Mouse (Mus musculus): ENCODE data around the gene 1700029H14Rik.

Gene 1700029H14Rik

DNA sequence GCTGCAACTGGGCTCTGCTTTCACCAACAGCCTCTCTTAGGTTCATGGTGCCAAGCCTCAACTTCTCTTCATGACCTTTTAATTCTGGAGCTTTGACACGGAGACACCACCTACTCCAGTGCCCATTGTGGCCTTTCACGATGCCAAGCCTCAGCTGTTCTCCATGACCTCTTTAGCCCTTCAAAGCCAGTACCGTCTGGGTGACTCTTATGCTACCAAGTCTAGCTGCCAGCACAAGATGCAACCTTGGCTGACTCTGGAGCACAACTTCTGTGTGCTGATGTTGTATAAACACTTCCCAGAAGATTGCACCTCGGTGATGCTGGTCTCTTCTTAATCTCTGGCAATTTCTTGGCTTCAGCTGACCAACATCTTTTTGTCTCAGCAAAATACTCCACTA lies 15.8 kb downstream of the 1700029H14Rik start:
- no peak for DNase-seq (ENCODE audit: low read depth, low spot score)

DNA sequence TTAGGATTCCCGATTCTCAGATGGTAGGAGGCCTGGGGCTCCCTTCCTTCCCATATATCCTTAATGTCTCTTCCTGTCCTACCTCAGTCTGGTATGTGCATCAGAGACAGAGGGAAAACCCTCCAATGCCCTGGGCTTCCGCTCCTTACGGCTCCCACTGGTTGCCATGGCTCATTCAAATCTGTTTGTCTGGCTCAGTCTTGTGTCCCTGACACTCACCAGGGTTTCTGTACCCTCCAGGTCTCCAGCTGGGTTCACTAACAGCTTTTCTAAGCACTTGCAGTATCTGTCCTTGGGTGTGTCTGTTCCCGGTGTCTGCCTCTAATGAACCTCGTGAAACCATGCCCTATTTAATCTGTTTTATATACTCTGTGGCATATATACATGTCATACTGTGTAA lies 20.7 kb downstream of the 1700029H14Rik start:
- no peak for DNase-seq (ENCODE audit: low read depth, low spot score)

DNA sequence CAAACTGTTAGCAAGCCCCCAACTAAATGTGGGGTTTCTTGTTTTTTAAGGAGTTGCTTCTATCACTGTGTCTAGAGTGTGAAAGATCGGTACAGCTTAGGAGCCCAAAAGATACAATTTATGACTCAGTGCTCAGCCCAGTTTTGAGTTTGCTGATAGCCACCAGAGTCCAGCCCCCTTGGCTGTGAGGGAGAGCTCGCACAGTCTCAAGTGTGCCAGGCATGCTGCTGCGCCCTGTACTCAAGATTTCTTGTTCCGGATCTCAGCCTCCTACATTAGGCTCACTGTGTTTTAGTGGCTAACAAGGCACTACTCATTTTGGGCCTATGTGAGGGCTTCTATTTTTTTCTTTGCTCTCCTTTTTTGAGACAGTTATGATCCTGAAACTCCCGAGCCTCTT lies 22.1 kb downstream of the 1700029H14Rik start:
- no peak for DNase-seq (ENCODE audit: low read depth, low spot score)

DNA sequence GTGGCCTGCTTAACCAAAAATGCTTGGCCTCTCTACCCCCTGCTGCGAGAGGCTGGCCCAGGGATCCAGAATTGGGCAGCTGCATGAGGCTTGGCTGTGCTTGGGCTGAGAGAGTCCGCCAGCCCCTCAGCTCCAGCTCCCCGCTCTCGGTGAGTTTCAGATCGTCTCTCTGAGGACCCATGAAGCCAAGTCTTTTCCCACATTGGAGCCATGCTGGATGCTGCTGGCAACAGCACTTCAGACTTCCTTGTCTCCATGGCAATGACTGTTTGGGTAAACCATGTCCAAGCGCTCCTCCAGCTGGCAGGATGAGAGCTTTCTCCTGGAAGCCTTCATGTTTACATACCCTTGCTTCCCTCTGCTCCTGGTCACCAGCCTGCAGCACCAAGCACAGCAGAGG lies 23.4 kb downstream of the 1700029H14Rik start:
- no peak for DNase-seq (ENCODE audit: low read depth, low spot score)

DNA sequence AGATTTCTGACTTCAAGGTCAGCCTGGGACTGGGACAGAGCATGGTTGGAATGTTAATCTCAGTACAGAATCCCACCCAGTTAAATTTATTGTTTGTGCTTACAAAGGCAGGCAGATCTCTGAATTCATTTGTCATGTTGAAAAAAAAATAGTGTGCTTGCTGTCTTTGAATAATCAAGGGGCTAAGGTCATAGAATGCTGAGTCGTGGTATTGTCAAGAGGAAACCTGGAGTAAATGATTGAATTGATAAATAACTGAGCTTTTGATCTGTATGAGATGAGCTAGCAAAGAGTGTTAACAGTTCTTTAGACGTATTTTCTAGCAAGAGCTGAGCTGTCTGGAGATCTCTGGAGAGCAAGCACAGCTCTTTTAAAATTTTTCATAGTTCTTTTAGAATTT lies 25.2 kb downstream of the 1700029H14Rik start:
- DNase-seq (ENCODE audit: low read depth, low spot score): no peak

DNA sequence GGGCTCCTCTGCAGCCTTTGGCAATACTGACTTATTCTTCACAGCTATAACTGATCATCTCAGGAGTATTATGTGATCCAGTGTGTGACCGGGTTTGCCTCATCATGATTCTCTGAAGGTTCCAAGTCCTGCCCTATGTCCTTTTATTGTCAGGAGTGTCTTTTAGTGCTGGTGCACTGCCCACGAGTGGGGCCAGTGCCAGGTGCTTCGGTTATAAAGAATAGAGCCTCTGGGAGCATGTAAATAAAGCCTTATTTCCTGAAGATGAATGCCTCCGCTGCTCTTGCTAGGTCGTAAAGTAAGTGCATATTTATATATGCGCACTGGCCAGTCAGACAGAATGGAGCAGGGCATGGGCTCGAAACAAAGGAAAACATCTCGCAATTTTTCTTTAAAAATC lies 29.1 kb downstream of the 1700029H14Rik start:
- DNase-seq (ENCODE audit: low read depth, low spot score): no peak

DNA sequence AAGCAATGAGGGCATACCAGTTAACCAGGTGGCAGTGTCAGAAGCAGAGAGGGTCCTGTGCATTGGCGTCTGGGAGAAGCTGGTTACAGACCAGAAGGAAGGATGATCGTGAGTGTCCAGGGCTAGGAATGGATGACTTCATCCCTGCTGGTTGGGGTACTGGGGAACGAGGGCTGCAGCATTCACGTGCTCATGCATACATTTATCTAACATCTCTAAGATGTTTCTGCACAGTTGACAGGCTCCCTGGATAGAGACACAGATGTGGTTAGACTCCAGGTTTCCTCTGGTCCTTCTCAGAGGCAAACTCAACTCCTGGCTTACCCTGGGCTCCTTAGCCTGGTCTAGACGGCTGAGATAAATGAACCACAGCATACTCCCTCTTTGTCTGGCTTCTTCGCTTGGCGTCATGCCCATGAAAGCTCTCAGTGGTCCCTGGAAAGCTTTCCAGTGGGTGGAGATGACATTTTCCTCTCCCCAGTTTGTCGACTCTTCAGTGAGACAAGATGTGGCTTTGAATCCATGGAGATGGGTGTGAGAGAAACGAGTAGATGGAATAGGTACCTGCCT lies 30.6 kb downstream of the 1700029H14Rik start:
- no peak for DNase-seq (ENCODE audit: low read depth, low spot score)

DNA sequence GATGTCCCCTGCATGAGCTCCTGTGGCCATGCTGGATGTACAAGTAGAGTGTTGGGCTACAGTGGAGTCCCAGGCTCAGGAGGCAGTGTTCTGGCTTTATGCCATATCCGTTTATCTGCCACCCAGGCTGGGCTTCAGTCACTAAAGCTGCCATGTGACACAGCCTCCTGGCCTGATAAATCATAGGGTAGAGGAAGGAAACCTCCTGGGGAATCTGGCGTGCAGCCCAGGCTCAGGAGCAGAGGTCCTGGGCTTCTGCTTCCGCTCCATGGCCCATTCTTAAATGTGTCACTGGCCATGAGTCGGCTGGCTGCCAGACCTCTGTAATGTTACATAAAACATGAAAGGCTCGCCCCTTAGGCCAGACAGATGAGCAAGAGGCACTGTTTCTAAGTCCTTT lies 31.3 kb downstream of the 1700029H14Rik start:
- DNase-seq (ENCODE audit: low read depth, low spot score): no peak

DNA sequence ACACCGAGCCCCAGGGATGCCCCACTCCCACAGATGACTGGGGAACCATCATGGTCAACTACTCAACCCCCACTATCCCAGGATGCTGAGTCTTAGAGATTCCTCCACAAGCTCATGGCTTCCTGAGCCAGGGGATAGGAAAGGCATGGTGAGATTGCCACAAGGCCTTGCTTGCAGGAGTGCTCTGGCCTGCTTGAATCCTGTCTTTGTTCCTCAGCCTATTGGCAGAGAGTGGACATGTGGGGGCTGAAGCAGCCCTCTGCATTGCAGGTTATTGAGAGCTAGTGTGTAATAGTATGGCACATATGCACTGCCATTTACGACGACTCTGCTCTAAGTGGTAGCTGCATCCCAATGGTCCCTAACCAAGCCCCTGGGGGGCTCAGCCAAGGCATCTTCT lies 31.9 kb downstream of the 1700029H14Rik start:
- no peak for DNase-seq (ENCODE audit: low read depth, low spot score)

DNA sequence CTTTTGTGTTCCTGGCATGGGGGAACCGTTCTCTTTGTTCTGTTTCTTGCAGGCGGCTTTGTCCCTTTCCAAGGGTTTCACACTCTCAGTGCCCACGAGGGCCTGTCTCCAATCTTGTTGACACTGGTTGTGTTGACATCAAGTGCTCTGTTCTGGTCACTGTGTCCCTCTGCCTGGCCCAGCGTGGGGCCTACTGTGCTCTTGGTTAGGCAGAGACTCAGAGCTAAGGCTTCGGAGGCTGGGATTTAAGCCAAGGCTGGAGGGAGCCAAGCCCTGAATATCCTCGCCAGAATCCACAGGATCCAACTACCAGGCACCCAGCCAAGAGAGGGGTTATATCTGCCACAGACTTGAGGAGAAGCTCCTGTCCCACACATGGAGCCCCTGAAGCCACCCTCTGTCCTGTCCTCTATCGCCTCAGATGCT lies 32.4 kb downstream of the 1700029H14Rik start:
- DNase-seq (ENCODE audit: low read depth, low spot score): no peak

DNA sequence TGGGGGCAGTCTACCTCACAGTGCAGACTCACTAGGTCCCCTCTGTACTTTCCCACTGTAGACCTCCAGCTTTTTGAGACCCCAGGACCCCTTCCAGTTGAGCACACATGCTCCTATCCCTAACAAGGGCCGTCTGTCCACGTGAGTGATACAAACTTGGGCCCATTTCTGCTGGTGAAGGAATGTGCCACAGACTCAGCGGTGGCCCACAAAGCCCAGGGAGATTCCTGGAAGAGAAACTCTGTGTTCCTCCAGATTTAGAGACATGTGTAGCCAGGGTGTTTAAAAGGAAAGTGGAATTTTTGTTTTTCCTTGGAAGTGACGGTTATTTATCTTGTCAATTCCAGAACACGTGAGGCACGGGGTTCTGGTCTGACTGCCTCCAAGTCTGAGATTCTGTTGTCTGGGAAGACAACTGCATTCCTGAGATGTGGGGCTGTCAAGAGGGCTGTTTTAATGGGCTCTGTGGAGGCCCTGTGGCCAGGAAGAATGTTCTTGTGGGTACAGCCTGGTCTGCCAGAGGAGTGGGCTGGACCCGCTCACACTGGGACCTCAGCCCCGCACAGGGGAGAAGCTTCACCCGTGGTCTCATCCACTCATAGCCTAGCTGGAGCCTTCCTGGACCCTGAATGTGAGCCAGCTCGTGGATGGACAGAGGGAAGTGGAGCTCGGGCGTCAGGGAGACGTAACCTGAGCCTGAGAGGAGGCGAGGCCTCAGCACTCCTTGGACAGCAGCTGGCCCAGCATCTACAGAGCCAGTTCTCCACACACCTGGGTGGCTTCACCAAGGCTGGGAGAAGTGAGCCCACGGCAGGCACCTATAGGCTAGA lies 33.0 kb downstream of the 1700029H14Rik start:
- DNase-seq (ENCODE audit: low read depth, low spot score): no peak

DNA sequence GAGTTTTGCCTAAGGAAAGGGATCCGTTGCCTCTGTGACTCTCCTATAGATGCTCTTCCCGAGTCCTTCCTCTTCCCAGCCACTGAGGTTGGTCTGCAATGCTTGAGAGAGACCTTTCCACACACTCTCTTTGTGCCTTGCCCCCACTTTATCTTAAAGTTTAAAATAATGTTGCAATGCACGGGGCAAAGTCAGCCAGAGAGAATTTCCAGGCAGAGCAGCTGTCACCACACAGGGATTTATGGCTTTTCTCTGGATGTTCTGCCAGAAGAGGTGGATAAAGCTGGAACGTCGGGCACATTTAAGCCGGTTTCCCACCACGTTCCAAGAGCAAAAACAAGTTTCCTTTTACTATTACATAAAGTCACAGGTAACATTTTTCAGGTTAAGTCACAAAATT lies 40.9 kb downstream of the 1700029H14Rik start:
- DNase-seq (ENCODE audit: low read depth, low spot score): no peak

DNA sequence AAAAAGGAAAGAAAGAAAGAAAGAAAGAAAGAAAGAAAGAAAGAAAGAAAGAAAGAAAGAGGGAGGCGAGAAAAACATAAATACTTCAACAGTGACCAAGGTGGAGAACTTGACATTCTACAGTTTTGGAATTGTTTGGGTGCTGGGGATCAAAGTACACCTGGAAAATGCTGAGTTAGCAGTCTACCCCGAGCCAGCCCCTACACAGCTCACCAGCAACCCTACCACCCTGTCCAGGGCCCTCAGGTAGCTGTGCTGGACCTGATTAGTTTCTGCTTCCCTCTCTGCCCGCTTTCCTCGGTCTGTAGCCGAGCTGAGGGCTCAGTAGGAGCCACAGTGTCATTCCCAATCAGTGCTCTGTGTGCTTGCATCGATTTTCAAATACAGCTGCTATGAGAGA lies 41.9 kb downstream of the 1700029H14Rik start:
- no peak for DNase-seq (ENCODE audit: low read depth, low spot score)

DNA sequence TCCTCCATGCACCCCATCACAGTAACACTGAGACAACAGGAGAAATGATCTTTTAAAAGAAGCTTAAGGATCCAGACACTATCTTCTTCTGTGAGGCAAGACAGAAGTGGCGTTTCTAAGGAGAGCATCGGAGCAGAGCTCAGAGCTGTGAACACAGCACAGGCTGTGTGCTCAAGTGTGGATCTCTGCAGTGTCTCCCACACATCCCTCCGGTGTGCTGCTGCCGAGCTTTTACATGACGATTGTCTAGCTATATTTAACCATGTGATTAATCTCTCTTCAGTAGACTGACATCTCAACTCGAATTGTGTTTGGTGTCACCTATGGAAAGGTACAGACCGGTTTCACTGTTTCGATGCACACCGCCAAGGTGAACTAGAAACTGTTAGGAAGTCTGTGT lies 42.8 kb downstream of the 1700029H14Rik start:
- no peak for DNase-seq (ENCODE audit: low read depth, low spot score)

DNA sequence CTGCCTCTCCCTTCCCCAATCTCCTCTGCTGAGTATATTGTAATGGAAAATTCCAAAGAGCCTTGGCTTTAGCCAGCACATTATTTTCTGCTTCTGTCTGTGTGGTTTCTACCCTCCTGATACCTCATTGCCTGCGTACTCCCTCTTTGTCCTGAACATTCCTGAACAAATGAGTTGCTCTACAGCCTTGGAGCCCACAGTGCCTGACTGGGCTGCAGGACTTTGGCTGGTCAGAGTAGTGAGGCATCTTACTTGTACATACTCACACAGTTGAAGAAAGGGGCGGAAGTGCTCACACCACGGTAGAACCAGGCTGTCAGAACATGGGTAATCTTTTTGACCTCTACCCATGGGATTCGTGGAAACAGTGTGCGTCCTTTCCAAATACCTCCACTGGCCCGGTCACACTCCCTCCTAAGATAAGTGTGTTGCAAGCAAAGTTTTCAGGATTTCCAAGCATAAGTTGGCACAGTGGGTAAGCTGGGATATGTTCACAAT lies 44.9 kb downstream of the 1700029H14Rik start:
- no peak for DNase-seq (ENCODE audit: low read depth, low spot score)

DNA sequence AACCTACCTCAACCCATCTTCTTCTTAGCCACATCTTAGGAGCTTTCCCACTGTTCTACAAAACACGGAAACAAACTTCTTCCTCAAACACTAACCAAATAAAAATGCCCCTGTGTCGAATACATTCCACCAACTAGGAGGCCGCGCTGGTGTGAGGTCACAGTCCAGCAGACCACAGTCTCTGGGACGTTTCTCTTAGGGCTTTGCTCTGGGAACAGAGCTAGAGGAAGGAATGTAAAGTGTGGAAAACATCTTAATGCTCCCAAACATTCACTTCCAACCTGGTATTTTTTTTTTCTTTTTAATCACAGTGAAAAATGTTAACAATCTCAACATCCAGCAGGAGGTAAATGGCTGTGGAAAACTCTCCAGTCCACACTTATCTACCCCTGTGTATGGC lies 45.5 kb downstream of the 1700029H14Rik start:
- DNase-seq (ENCODE audit: low read depth, low spot score): no peak

DNA sequence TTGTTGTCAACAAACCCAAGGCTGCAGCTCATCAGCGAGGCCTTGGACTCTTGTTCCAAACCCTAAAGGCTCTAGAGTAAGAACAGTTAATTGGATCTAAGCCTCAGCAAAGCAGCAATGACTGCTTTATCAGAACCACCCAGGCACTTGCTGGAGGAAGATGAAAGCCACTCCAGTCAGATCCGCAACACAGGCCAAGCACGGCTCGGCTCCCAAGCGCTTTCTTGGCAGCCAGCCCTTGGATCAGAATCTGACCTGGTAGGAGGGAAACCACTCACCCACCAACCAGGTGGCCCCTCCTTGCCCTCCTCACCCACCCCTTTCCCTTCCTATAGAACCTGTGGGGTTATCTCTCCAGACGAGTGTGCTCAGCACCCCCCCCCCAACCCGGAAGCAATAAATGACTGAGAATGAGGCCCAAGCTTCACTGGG lies 46.2 kb downstream of the 1700029H14Rik start:
- no peak for DNase-seq (ENCODE audit: low read depth, low spot score)

DNA sequence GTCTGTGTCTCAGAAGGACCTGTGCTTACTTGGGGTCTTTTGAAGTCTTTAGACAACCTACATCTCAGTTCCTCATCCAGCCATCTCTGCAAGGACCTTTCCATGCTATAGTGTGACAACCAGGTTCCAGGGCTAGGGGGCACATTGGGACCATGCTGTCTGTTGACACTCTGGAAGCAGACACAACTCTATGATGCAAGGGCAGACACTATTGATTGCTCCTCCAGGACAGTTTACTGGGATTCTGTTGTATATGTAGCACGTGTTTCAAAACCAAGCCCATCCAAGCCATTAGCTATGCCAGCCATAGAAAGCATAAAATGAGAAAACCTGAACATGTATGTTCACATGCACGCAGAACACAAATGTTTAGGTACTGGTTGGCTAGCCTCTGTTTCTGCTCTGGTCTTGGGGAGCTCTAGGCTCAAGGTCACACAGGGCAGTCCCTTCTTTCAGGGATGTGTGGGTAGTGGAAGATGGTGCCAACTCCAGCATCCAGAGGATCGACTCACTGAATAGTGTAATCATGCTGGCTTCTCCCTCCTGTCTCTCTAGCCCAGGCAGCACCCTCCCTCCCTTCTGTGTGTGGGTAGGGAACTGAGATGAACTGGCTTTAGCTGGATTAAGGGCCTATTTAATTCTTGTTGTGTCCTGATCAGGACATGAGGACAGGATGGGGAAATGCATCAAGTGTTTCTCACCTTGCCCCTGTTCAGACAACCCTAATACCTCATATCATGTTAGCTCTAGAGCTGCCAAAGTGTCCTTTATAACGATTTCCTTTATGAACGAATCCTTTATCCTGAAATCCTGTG lies 48.5 kb downstream of the 1700029H14Rik start:
- DNase-seq (ENCODE audit: low read depth, low spot score): no peak

DNA sequence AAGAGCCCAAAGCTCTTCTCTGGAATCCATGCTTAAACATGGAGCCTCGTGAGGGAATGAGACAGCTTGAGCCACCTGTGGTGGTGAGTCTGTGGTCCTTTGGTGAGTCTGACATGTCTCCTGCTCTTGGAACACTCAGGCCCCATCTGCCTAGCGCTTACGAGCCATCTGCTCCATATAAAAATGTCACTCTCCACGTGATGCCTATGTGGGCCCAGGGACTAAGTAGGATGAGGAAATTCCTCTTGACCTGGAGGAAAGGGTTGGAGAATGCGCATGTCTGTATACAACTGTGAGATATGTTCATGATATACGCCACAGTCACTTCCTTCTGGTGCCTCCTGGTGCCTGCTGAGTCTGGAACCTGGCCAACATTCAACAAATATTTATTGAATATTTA lies 49.6 kb downstream of the 1700029H14Rik start:
- no peak for DNase-seq (ENCODE audit: low read depth, low spot score)

DNA sequence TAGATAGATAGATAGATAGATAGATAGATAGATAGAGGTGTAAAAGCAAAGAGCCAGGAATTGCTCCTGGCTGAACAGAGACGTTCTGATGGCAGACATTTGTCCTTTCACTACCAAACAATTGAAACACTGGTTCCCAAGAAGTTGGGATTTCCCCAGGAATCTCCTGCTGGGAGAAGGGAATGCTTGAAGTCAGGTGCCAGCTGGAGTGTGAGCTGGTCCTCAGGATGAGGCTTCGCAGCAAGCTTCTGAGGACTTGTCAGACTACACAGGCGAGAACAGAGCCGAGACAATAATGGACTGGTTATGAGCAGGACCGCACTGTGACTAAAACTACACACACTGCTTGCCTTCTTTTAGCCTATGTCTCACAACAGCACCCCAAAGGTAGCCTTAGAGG lies 50.2 kb downstream of the 1700029H14Rik start:
- no peak for DNase-seq (ENCODE audit: low read depth, low spot score)

DNA sequence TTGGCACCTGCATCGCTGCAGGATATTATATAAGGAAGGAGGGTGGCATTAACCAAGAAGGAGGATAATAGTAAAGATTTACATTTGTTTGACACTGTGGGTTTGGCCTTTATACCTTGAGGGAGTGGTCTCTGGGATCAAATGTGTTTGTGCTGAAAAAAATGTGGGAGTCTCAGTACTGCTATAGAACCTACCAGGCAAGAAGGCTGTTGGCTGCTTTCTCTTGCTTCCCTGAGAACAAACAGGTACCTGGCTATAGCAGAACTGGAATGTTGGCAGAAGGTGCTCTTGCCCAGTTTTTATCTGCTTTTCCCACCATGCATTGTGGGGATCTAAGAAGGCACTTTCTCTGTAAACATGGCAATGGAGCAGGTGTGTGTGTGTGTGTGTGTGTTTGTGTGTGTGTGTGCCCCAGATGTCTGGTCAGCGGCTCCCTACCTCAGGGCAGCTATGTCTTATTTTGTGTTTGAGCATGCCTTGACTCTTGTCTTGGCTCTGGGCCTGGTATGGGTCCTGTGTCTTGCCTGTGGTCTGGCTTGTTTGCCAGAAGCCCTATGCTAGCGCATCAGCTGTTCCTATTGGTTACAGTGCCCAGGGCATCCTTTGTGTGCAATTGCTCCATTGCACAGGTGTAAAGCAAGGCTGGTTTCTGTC lies 54.9 kb downstream of the 1700029H14Rik start:
- no peak for DNase-seq (ENCODE audit: low read depth, low spot score)

DNA sequence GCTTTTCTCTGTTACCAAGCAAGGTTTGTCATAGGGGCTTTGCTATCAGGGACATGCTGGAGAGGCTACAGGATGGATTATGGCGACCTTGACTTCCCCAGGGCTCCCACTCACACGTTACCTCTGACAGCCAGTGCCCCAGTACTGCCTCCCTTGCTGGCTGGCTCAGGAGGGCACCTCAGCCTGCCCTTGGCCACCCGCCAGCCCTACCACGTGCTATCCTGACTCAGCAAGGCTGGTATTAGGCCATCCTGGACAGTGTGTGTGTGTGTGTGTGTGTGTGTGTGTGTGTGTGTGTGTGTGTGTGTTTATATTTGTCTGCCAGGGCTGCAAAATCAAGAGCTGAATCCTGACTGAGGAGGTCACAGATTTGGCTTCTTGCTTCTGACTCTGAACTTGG lies 55.4 kb downstream of the 1700029H14Rik start:
- DNase-seq (ENCODE audit: low read depth, low spot score): no peak
